ENCODE assay signal across 8 mouse cellular contexts in genomic region chr7:28179228-28179627, GRCm38 (mm10). TPM values are rescaled to one million over a fixed set of nuclear protein-coding genes. Genes with fewer than 3 reads are reported as not detected.
DNase-seq lines count a peak whose midpoint lies in the region; ATAC-seq and TF ChIP-seq lines count a peak whose summit lies in the region.

Gene Dyrk1b, plus strand, starts transcription at chr7:28179469.

- H3K4me2 ChIP-seq in forebrain, postnatal 0 days (ENCODE audit: low read depth), result peak within 1 kb of the TSS; percentile 81
- H3K4me2 ChIP-seq in neural tube, embryonic 14.5 days (ENCODE audit: low read depth, low read length), result peak within 1 kb of the TSS; percentile 67

- H3K9ac ChIP-seq in forebrain, postnatal 0 days, result peak within 1 kb of the TSS; percentile 88
- peak within 1 kb of the TSS; percentile 96 for H3K9ac ChIP-seq in neural tube, embryonic 14.5 days (replicated peaks; ENCODE audit: low read depth, low read length)

- H3K36me3 ChIP-seq in forebrain, postnatal 0 days (ENCODE audit: insufficient read depth), result peaks cover 62% of the 10 kb centered on the region
- H3K36me3 ChIP-seq in neural tube, embryonic 14.5 days (ENCODE audit: control insufficient read depth, insufficient read depth, low read length), result peaks cover 44% of the 10 kb centered on the region
- peaks cover 4% of the 10 kb centered on the region for H3K36me3 ChIP-seq in testis, adult 2 months (ENCODE audit: control insufficient read depth, insufficient read depth, low read length)

- intact Hi-C loops in heart, postnatal 36 days (cut with DNase I), result no loop called here

- TF ChIP-seq CTCF in forebrain, postnatal 0 days (IDR thresholded peaks at IDR 0.05; ENCODE audit: low read depth), result no peak
- TF ChIP-seq CTCF in testis, adult 2 months (IDR thresholded peaks at IDR 0.05; ENCODE audit: control insufficient read depth, insufficient read depth, insufficient replicate concordance, low read depth, low read length), result peak; percentile 27; the same call in 1 of the 2 replicates

- H3K4me1 ChIP-seq in forebrain, postnatal 0 days (ENCODE audit: insufficient read depth), result peaks cover 6% of the 10 kb centered on the region; the same call in 1 of the 2 replicates
- H3K4me1 ChIP-seq in neural tube, embryonic 14.5 days (ENCODE audit: control insufficient read depth, insufficient read depth, low read length), result peaks cover 10% of the 10 kb centered on the region
- peaks cover 6% of the 10 kb centered on the region for H3K4me1 ChIP-seq in testis, adult 2 months (ENCODE audit: control insufficient read depth, insufficient read depth, low read length)

- peak; percentile 98 for DNase-seq in MN1 (ENCODE audit: low spot score)
- DNase-seq in cerebellum, adult 8-10 months, result peak; percentile 92
- DNase-seq in forebrain, postnatal 0 days, result peak; percentile 100
- DNase-seq in heart, postnatal 36 days, result peak; percentile 98
- peak; percentile 97 to 99 for DNase-seq in layer of hippocampus, adult 18-20 months (ENCODE audit: low spot score in 2 of 2)
- DNase-seq in lung, adult 18-20 months, result peak; percentile 98 to 99

- peak within 1 kb of the TSS; percentile 95 for H3K27ac ChIP-seq in forebrain, postnatal 0 days (ENCODE audit: low read depth, low read length)
- peak within 1 kb of the TSS; percentile 94 for H3K27ac ChIP-seq in neural tube, embryonic 14.5 days (ENCODE audit: low read depth, low read length)
- peak within 1 kb of the TSS; percentile 98 for H3K27ac ChIP-seq in testis, adult 2 months (ENCODE audit: control insufficient read depth, insufficient read depth, low read depth, low read length)

- H3K9me3 ChIP-seq in forebrain, postnatal 0 days (ENCODE audit: low read length), result no peaks in the 10 kb centered on the region
- no peaks in the 10 kb centered on the region for H3K9me3 ChIP-seq in neural tube, embryonic 14.5 days (ENCODE audit: control insufficient read depth, low read length)

- H3K27me3 ChIP-seq in forebrain, postnatal 0 days (ENCODE audit: insufficient read depth, low read length), result no peaks in the 10 kb centered on the region
- H3K27me3 ChIP-seq in neural tube, embryonic 14.5 days (ENCODE audit: control insufficient read depth, insufficient read depth, low read length), result no peaks in the 10 kb centered on the region
- no peaks in the 10 kb centered on the region for H3K27me3 ChIP-seq in testis, adult 2 months (ENCODE audit: control insufficient read depth, insufficient read depth, low read length)

- TF ChIP-seq POLR2A in testis, adult 2 months (IDR thresholded peaks at IDR 0.05; ENCODE audit: control insufficient read depth, low read depth, low read length), result peak; percentile 49; the same call in 1 of the 2 replicates

- under 1% methylated on average over 25 of the region's 25 CpGs for WGBS in forebrain, postnatal 0 days
- WGBS in neural tube, embryonic 14.5 days, result under 1% methylated on average over 20 of the region's 25 CpGs

- H3K4me3 ChIP-seq in forebrain, postnatal 0 days (ENCODE audit: low read depth, low read length), result peak within 1 kb of the TSS; percentile 98
- H3K4me3 ChIP-seq in neural tube, embryonic 14.5 days (ENCODE audit: low read depth, low read length), result peak within 1 kb of the TSS; percentile 100
- peak within 1 kb of the TSS; percentile 97 for H3K4me3 ChIP-seq in testis, adult 2 months (ENCODE audit: control insufficient read depth, low read depth, low read length)

- ATAC-seq in forebrain, postnatal 0 days, result peak; percentile 93
- ATAC-seq in neural tube, embryonic 14.5 days (ENCODE audit: low read depth), result peak; percentile 89

RNA-seq across cellular contexts. Expression of gene Dyrk1b, which starts in this region (rescaled TPM):
- total RNA-seq in forebrain, postnatal 0 days (2014; rRNA removed), result 21.0 and 23.3 TPM in 2 replicates
- polyA plus RNA-seq in forebrain, postnatal 0 days (2015; fragmentation: Nextera tagmentation; extraction: Ambion mirVana), result 5.5 and 7.4 TPM in 2 replicates
- total RNA-seq in heart, postnatal 36 days (2021), result 10 to 100 TPM; 31.2 to 34.2 TPM
- total RNA-seq in layer of hippocampus, adult 18-20 months (2021), result 10 to 100 TPM; 41.8 to 43.7 TPM
- polyA plus RNA-seq in neural tube, embryonic 14.5 days (2014; fragmentation: Nextera tagmentation; extraction: Ambion mirVana), result 13.6 and 13.9 TPM in 2 replicates
- polyA plus RNA-seq in testis, adult 2 months (2012; rRNA removed), result 462 and 482 TPM in 2 replicates

Comparison
In these comparisons a context has a peak if more than half of its experiments do, and no peak if none do; other contexts are left out.
1. Peak in every context shown above with its lines: DNase-seq, ATAC-seq, H3K4me3 ChIP-seq and H3K27ac ChIP-seq.
2. RNA of gene Dyrk1b (polyA plus RNA-seq): 462 to 482 TPM in testis, adult 2 months; 13.6 to 13.9 TPM in neural tube, embryonic 14.5 days and 5.5 to 7.4 TPM in forebrain, postnatal 0 days; every median in the first group is over 10 times any median in the second.